Mouse (Mus musculus) MEL (cell line): ENCODE data around the gene Tent2. TPM values are rescaled to one million over a fixed set of nuclear protein-coding genes. Genes with fewer than 3 reads are reported as not detected.

Experiments used
- DNase-seq: peaks from one replicate; pipeline ENCODE4 v3.0.0; 2011; ENCODE audit warnings: low read depth, low spot score
- H3K27ac ChIP-seq: 2 replicates; pipeline ENCODE4 v1.5.1; 2012; ENCODE audit warnings: low read depth, mild to moderate bottlenecking, control low read depth, low read length, moderate library complexity; ENCODE audit not compliant: control insufficient read depth
- H3K27me3 ChIP-seq, 2 experiments: fragments of 150-350 bp in 1 of 2; sonication (generic) in 1 of 2; 2 replicates each; pipeline ENCODE4 v1.6.1; 2012; ENCODE audit warnings: low read length in 2 of 2, mild to moderate bottlenecking in 2 of 2, improper control_type of control experiment in 1 of 2, moderate library complexity in 1 of 2; ENCODE audit not compliant: insufficient read depth in 2 of 2, control insufficient read depth in 1 of 2
- H3K36me3 ChIP-seq, 2 experiments: 2 replicates each; pipeline ENCODE4 v1.6.1; 2012 to 2014; ENCODE audit warnings: low read length in 2 of 2, improper control_type of control experiment in 1 of 2, inconsistent platforms in 1 of 2, mild to moderate bottlenecking in 1 of 2; ENCODE audit not compliant: insufficient read depth in 2 of 2, control insufficient read depth in 1 of 2
- H3K4me1 ChIP-seq, 2 experiments: fragments of 150-350 bp in 1 of 2; sonication (generic) in 1 of 2; 2 replicates each; pipeline ENCODE4 v1.6.1; 2012; ENCODE audit warnings: low read length in 2 of 2, improper control_type of control experiment in 1 of 2, mild to moderate bottlenecking in 1 of 2; ENCODE audit not compliant: insufficient read depth in 2 of 2, control insufficient read depth in 1 of 2
- H3K4me3 ChIP-seq, 2 experiments: fragments of 150-350 bp in 1 of 2; sonication (generic) in 1 of 2; 2 replicates each; pipeline ENCODE4 v1.5.1; 2012; ENCODE audit warnings: low read depth in 2 of 2, low read length in 2 of 2, mild to moderate bottlenecking in 2 of 2, moderate library complexity in 2 of 2, control low read depth in 1 of 2, improper control_type of control experiment in 1 of 2; ENCODE audit not compliant: control insufficient read depth in 1 of 2, insufficient read depth in 1 of 2
- H3K79me2 ChIP-seq: 2 replicates; pipeline ENCODE4 v1.6.1; 2012; ENCODE audit warnings: mild to moderate bottlenecking, low read length, moderate library complexity; ENCODE audit not compliant: control insufficient read depth, poor library complexity, insufficient read depth
- H3K9ac ChIP-seq: 2 replicates; pipeline ENCODE4 v1.6.1; 2012; ENCODE audit warnings: low read depth, mild to moderate bottlenecking, control low read depth, low read length, moderate library complexity; ENCODE audit not compliant: control insufficient read depth, poor library complexity, severe bottlenecking
- H3K9me3 ChIP-seq: fragments of 150-350 bp; sonication (generic); replicated peaks from 2 replicates; pipeline ENCODE4 v1.6.1; 2012; ENCODE audit warnings: mild to moderate bottlenecking, low read length, improper control_type of control experiment, moderate library complexity; ENCODE audit not compliant: insufficient read depth
- CHD1 ChIP-seq: IDR thresholded peaks from 2 replicates; pipeline ENCODE4 v1.6.1; 2012; ENCODE audit warnings: low read depth, mild to moderate bottlenecking, inconsistent platforms, low read length, improper control_type of control experiment
- CHD2 ChIP-seq: IDR thresholded peaks from 2 replicates; pipeline ENCODE4 v1.6.1; 2011; ENCODE audit warnings: low read length, improper control_type of control experiment
- CTCF ChIP-seq, 3 experiments: IDR thresholded peaks in 2 of 3; conservative IDR thresholded peaks in 1 of 3; 2 replicates each; pipeline ENCODE4 v1.5.1; 2011 to 2012; ENCODE audit warnings: low read length in 3 of 3, low read depth in 2 of 3, mild to moderate bottlenecking in 2 of 3, improper control_type of control experiment in 1 of 3, inconsistent platforms in 1 of 3, mixed read lengths in 1 of 3, moderate library complexity in 1 of 3; ENCODE audit not compliant: control insufficient read depth in 1 of 3, insufficient read depth in 1 of 3, poor library complexity in 1 of 3, severe bottlenecking in 1 of 3
- GABPA ChIP-seq: IDR thresholded peaks from 2 replicates; pipeline ENCODE4 v1.6.1; 2012; ENCODE audit warnings: low read depth, mild to moderate bottlenecking, inconsistent platforms, low read length, improper control_type of control experiment, moderate library complexity
- HCFC1 ChIP-seq: IDR thresholded peaks from 2 replicates; pipeline ENCODE4 v1.6.1; 2012; ENCODE audit warnings: low read depth, mild to moderate bottlenecking, inconsistent platforms, low read length, improper control_type of control experiment, moderate library complexity
- MAZ ChIP-seq: IDR thresholded peaks from 2 replicates; pipeline ENCODE4 v1.6.1; 2012; ENCODE audit warnings: low read depth, mild to moderate bottlenecking, inconsistent platforms, low read length, improper control_type of control experiment
- MEF2A ChIP-seq: IDR thresholded peaks from 2 replicates; pipeline ENCODE4 v1.6.1; 2014; ENCODE audit warnings: low read depth, mild to moderate bottlenecking, inconsistent platforms, low read length, improper control_type of control experiment; ENCODE audit not compliant: poor library complexity, insufficient replicate concordance, severe bottlenecking; ENCODE audit errors: extremely low read depth
- POLR2A ChIP-seq, 2 experiments: IDR thresholded peaks; 2 replicates each; pipeline ENCODE4 v1.6.1; 2011 to 2012; ENCODE audit warnings: low read length in 2 of 2, mild to moderate bottlenecking in 2 of 2, control low read depth in 1 of 2, improper control_type of control experiment in 1 of 2, low read depth in 1 of 2, moderate library complexity in 1 of 2; ENCODE audit not compliant: control insufficient read depth in 1 of 2, insufficient read depth in 1 of 2, poor library complexity in 1 of 2
- POLR2AphosphoS5 ChIP-seq: IDR thresholded peaks from 2 replicates; pipeline ENCODE4 v1.6.1; 2012; ENCODE audit warnings: low read depth, borderline replicate concordance, mild to moderate bottlenecking, inconsistent platforms, low read length, moderate library complexity, mixed read lengths
- RCOR1 ChIP-seq: IDR thresholded peaks from 2 replicates; pipeline ENCODE4 v1.6.1; 2012; ENCODE audit warnings: low read depth, mild to moderate bottlenecking, inconsistent platforms, low read length, improper control_type of control experiment
- SMC3 ChIP-seq: IDR thresholded peaks from 2 replicates; pipeline ENCODE4 v1.6.1; 2011; ENCODE audit warnings: low read depth, low read length, improper control_type of control experiment
- TCF12 ChIP-seq: IDR thresholded peaks from 2 replicates; pipeline ENCODE4 v1.6.1; 2014; ENCODE audit warnings: low read depth, mild to moderate bottlenecking, inconsistent platforms, low read length, improper control_type of control experiment, moderate library complexity
- UBTF ChIP-seq: IDR thresholded peaks from 2 replicates; pipeline ENCODE4 v1.6.1; 2012; ENCODE audit warnings: low read depth, mild to moderate bottlenecking, inconsistent platforms, low read length, improper control_type of control experiment, moderate library complexity, borderline replicate concordance; ENCODE audit not compliant: insufficient read depth
- USF2 ChIP-seq, 2 experiments: IDR thresholded peaks; 2 replicates each; pipeline ENCODE4 v1.6.1; 2011 to 2012; ENCODE audit warnings: improper control_type of control experiment in 2 of 2, low read length in 2 of 2, borderline replicate concordance in 1 of 2, inconsistent platforms in 1 of 2, low read depth in 1 of 2, mild to moderate bottlenecking in 1 of 2; ENCODE audit not compliant: insufficient read depth in 1 of 2
- ZC3H11A ChIP-seq: IDR thresholded peaks from 2 replicates; pipeline ENCODE4 v1.6.1; 2012; ENCODE audit warnings: low read depth, mild to moderate bottlenecking, inconsistent platforms, low read length, improper control_type of control experiment
- polyA plus RNA-seq, 2 experiments: library from polyadenylated mRNA; stranded (reverse) in 1 of 2; unstranded in 1 of 2; fragments of >175 nt in 1 of 2; fragments of >200 nt in 1 of 2; gene quantifications; 2 replicates each; pipeline versions ENCODE4 v1.2.1 to v1.2.4; 2012; ENCODE audit warnings: low replicate concordance in 2 of 2, low read depth in 1 of 2; ENCODE audit not compliant: insufficient read length in 2 of 2, insufficient read depth in 1 of 2, missing spikeins in 1 of 2
- total RNA-seq: library from RNA; depleted of rRNA; stranded (reverse); fragments of 300-350 nt; gene quantifications from 2 replicates; pipeline ENCODE4 v1.2.3, GENCODE M21; 2012

Tent2 gene
- total and polyA plus RNA-seq, 3 experiments = 13.0 to 39.2 TPM; not detected in 1

DNA sequence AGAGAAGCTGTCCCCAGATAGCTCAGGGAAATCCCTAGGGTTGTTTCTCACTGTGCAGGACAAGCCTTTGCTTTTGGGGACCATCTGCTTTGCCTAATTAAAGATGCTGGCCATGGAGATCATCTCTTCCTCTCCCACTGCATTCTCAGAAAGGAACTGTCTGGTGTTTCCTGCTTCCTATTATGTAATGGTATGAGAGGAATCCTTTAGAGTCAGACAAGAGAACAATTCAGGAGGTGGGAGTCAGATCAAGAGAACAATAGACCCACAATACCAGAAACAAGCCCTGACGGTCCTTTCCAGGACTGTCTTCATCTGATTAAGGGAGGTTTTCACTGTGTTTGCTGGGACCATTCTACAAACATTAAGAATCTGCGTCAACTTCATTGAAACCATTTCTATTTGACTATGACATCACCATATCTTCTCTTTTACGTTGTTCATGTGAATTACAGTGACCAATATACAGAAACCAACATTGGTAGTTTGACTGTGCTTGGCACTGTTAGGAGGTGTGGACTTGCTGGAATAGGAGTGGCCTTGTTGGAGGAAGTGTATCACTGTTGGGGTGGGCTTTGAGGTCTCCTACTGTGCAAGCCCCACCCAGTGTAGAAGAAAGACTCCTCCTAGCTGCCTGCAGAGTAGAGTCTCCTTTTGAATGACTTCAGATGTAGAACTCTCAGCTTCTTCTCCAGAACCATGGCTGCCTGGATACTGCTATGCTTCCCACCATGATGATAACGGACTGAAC, 89.7 kb downstream of the Tent2 start:
- no peak for DNase-seq
- Histone ChIP-seq H3K4me3 (no peak overlapping the region), H3K4me1 (no peaks in the 10 kb centered on the region), H3K27me3 (no peaks in the 10 kb centered on the region), H3K36me3 (no peaks in the 10 kb centered on the region), H3K27ac (no peak overlapping the region), H3K9me3 (no peaks in the 10 kb centered on the region), H3K9ac (no peak overlapping the region), H3K79me2 (no peaks in the 10 kb centered on the region)
- no peak for TF ChIP-seq HCFC1
- TF ChIP-seq USF2 (IDR thresholded peaks at IDR 0.05; ENCODE audit: borderline replicate concordance in 1 of 2, insufficient read depth in 1 of 2, low read depth in 1 of 2, low read length in 2 of 2) = no peak
- TF ChIP-seq TCF12 = no peak

DNA sequence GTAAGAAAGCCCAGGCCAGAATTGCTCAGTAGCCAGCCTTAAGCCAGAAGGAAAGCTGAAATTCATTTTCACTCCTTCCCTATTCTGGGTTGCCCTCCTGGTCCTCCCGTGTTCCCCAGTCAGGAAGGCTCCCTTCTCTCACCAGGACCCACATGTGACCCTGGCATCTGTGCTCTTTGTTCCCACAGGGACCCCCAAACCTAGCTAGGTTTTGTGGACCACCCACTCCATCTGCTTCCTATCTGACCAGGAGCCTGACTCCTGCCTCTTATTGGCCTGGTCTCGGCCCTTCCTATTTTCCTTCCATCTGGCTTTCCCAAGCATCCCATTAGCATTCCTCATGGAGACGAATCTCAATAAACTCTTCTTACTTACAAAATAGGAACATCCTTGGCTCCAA, 93.6 kb downstream of the Tent2 start:
- Histone ChIP-seq H3K27me3 (no peaks in the 10 kb centered on the region), H3K27ac (no peak overlapping the region), H3K4me3 (no peak overlapping the region), H3K79me2 (no peaks in the 10 kb centered on the region), H3K9ac (no peak overlapping the region), H3K36me3 (no peaks in the 10 kb centered on the region), H3K9me3 (no peaks in the 10 kb centered on the region), H3K4me1 (no peaks in the 10 kb centered on the region)
- TF ChIP-seq CHD2 (no peak), MAZ (no peak), MEF2A (no peak), TCF12 (no peak), HCFC1 (no peak), POLR2A (IDR thresholded peaks at IDR 0.05; ENCODE audit: control insufficient read depth in 1 of 2, insufficient read depth in 1 of 2, low read depth in 1 of 2, low read length in 2 of 2, poor library complexity in 1 of 2) (no peak), UBTF (no peak), USF2 (IDR thresholded peaks at IDR 0.05; ENCODE audit: borderline replicate concordance in 1 of 2, insufficient read depth in 1 of 2, low read depth in 1 of 2, low read length in 2 of 2) (no peak), POLR2AphosphoS5 (no peak), ZC3H11A (no peak), GABPA (no peak), CTCF (IDR thresholded peaks at IDR 0.05 in 2 of 3, conservative IDR thresholded peaks at IDR 0.05 in 1 of 3; ENCODE audit: control insufficient read depth in 1 of 3, insufficient read depth in 1 of 3, low read depth in 2 of 3, low read length in 3 of 3, poor library complexity in 1 of 3, severe bottlenecking in 1 of 3) (no peak), CHD1 (no peak), RCOR1 (no peak), SMC3 (no peak)
- no peak for DNase-seq
